Mouse (Mus musculus) monocyte, adult 2 months (primary cell): Measurements from ENCODE around the gene Coq10a.

ENCODE experiments used
- DNase-seq, 2 experiments: peaks; one replicate each; pipeline ENCODE4 v3.0.0; 2022; ENCODE audit warnings: low spot score in 2 of 2, low read depth in 1 of 2

Gene Coq10a

DNA sequence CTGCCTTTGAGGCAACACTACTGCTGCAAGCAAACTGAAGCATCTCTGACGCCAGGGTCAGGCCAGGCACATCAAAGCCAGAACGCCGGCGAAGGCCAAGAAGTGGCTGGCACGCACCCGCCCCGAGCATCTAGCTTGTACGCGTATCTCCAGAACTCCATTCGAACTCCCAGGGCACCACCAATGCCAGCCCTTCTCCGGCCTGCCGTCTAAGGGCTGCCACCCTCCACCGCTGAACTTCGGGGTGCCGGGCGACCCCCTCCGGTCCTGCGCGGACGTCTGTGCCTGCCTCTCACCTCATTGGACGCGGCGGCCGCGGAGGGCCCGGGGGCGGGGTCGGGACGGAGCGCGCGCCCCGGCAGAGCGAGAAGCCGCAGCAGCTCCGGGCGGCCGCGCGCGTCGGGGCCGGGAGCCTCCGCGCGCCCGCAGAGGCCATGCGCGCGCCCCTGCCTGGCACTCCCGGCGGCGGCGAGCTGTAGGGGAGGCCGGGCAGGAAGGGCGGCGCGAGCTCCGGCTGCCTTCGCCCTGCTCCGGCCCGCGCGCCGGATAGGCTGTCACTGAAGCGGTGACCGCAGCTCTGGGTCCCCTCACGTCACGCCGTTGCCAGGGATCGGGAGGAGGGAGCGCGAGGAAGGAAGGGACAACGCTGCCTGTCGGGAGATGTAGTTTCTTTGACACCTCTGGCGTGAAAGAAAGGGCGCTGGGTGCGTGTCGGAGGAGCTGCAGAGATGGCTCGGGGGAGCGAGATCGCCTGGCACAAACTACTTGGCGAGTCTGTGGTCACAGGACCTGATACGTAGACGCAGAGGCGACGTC is at the start of gene Coq10a:
TSS of gene Coq10a (minus strand) at position 596 of the 816 bp plus-strand sequence.
- peak; percentile 66 to 86 for DNase-seq

DNA sequence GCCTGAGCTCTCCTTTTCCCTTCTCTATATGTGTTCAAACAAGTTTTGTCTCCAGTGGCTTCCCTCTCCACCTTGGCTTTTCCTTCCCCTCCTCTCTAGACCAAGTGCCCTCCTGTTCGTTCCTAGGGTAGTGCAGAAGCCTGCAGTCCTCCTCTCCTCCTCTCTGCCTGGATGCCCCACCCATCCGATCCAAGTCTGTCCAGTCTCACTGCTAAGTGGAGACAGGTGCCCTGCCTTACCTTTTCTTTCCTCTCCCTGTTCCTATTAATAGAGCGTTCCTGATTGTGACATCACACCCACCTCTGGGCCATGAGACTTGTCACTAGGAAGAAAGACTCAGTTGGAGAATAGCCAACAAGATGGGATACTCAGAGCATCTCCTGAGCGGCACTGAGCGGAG is 46.1 kb upstream of the Coq10a start:
- no peak for DNase-seq

DNA sequence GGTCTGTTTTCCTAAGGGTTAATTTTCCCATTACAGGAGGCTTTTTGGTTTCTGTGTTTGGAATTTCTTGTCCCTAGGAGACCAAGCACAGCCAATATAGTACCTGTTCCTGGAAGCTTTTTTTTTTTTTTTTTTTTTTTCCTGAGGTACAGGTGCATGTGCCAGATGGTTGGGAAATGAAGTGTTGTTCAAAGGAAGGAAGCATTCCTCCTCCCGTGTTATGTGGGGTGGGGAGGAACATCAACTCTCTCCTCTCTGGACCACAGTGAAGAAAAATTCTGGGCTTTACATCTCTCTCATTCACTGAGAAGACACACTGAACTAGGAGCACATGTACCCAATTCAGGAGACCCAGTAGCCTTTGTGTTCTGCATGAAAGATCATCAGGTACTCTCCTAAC is 44.3 kb upstream of the Coq10a start:
- no peak for DNase-seq

DNA sequence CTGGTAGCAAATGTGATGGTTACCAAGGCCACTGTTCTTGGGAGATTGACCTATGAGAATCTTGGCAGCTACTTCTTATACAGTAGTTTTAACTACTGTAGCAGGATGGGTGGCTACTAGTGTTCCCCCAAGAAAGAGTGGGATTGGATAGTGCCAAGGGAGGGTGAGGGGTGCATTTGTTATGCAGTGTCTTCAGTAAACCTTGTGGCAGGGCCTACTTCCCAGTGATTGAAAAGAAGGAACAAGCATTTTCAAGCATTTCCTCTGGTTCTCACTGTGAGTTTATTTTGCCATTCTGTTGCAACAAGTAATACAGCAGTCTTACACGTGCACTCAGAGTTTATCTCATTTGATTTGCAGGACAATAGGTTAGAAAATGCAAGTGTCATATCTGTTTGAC is 43.8 kb upstream of the Coq10a start:
- DNase-seq, result no peak

DNA sequence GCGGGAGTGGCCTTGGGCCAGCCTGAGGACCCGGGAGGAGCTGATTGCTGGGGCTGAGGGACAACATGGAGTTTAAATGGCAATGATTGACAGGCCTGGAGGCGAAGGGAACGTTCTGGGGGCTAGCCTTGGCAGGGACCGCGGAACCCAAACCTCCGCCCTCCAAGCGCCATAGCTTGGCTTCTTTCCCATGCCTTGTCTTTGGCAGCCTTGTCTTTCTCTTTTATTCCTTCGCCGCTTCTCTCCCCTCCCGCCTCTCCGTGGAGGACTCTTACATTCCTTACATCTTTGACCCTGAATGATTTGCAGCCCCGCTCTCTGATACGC is 43.2 kb upstream of the Coq10a start:
- no peak for DNase-seq

- DNase-seq, result peak; percentile 89 to 97
Measured at GRCm38 (mm10) chr10:128411211-128412054, 42.6 kb upstream of the Coq10a start, which contains the start of the genes Nabp2 and Rnf41. Nabp2 (minus strand) TSS chr10:128411492. Rnf41 (plus strand) TSS chr10:128411657.

- DNase-seq, result no peak
Measured at GRCm38 (mm10) chr10:128410560-128410845, 41.7 kb upstream of the Coq10a start.

- peak; percentile 93 to 95 for DNase-seq
Measured at GRCm38 (mm10) chr10:128409692-128410559, 41.1 kb upstream of the Coq10a start.

DNA sequence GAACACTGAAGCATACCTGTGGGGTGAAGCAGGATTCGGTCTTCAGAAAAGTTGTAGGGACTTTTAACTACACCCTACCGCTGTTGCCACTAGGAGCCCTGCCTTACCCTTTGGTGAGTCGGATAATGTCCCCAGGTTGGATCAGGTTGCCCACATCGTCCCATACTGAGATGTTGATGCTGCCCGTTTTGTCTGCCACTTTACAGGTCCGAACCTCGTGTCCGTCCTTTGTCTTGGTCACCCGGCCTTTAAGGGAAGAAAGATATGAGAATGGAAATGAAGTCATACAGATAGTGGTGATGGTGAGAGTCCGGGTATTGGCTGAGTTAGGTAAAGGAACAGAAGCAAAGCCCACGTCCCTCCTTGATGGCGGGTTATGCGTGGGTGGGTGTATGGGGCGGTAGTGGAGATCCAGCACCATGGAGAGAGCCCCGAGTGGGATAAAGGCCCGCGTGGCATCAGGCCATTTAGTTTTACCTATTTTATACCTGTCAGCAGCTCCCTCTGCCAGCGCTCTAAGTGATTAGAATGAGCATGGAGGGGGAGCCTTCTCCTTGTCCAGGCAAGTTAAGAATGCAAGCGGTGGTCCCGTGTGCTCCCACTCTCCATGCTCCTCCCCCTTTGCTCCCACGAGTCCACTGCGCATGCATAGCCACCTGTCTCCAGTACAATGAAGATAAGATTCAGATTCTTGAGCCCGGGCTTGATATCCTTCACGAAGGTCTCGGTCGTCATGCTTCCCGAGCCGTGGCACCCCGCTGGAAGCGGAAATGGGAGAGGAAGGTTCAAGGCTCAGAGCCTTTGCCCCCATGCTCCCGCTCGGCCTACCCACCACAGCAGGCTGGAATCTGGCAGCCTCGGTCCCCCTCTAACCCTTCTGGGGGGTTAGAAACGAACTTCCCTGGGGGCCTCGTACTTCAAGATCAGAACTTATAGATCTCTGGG is 40.1 kb upstream of the Coq10a start:
- DNase-seq, result no peak

GRCm38 (mm10) chr10:128403931-128404330 is 35.1 kb upstream of the Coq10a start:
- no peak for DNase-seq

- no peak for DNase-seq
Measured at GRCm38 (mm10) chr10:128401638-128402037, 32.8 kb upstream of the Coq10a start.

DNA sequence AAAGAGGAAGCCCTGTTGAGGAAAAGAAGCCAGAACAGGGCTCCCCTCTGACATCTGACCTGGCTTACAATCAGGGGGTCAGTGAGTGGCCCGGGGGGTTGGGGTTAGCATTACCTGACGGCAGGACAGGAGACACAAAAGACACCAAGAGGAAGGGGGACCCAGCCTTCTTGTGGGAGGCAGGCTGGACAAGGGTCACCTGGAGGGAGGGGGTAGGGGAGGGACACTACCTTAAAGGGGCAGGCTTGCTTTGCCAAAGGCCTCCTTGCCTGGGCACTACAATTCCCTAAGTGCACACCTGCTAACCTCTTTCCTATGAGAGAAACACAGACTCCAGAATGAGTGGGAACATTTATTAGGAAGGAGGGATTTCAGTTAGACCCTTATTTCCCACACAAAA is 32.3 kb upstream of the Coq10a start, which contains the start of gene Slc39a5:
TSS of gene Slc39a5 (minus strand) at position 174 of the 400 bp plus-strand sequence.
- no peak for DNase-seq

GRCm38 (mm10) chr10:128400338-128400737 is 31.5 kb upstream of the Coq10a start:
- DNase-seq, result no peak

- no peak for DNase-seq
Measured at GRCm38 (mm10) chr10:128397466-128397865, 28.7 kb upstream of the Coq10a start.

GRCm38 (mm10) chr10:128396716-128397264 is 28.0 kb upstream of the Coq10a start:
- DNase-seq, result no peak

- no peak for DNase-seq
Measured at GRCm38 (mm10) chr10:128396017-128396673, 27.3 kb upstream of the Coq10a start.

GRCm38 (mm10) chr10:128391850-128392249 is 23.1 kb upstream of the Coq10a start:
- no peak for DNase-seq

GRCm38 (mm10) chr10:128390366-128390765 is 21.6 kb upstream of the Coq10a start:
- no peak for DNase-seq

DNA sequence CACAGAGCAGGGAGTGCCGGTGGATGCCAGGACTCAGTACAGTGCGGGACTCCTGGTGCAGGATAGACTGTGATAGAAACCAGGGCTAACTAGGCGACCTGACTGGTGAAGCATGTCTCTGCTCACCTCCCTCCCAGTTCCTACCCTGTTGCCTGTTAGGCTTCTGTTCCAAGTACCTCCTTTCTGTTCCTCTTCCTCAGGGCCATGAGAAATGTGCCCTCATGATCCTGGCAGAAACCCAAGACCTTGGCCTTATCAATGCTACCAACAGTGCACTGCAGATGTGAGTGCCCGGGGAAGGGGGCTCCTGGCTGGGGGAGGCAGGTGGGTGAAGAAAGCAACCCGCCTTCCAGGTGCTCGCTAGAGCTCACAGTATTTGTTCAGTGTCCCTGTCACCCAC is 20.8 kb upstream of the Coq10a start:
- no peak for DNase-seq
